28 mouse cellular contexts compared by ENCODE assay signal in the genomic region with DNA sequence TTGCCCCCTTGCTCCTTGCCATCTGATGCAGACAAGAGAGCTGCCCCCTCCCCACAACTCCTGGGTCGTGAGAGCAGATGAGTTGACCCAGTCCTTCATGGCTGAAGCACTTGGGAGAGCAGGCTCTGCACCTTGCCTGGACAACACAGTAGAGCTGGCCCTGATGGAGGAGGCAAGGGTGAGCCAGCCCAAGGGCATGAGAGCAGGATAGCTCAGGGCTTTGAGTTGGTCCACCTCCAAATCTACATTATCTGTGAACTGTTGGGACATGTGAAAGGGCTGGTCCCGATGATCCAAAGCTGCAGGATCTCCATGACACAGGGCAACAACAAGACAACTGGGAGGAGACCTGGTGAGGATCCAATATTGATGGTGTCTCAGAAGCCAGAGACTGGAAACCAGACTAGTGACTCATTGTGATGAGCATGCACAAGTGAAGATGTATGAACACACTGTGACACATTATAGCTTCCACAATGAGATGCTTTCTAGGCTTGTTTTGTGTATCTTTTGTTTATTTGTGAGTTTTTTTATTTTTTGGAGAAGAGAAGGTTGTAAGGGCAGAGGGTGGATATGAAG. TPM values are rescaled to one million over a fixed set of nuclear protein-coding genes. Genes with fewer than 3 reads are reported as not detected.
DNase-seq lines count a peak whose midpoint lies in the region; ATAC-seq and TF ChIP-seq lines count a peak whose summit lies in the region.
"Had no signal": no experiment of that assay in that cellular context is flagged by ENCODE, and none has a peak within 500 bp of the region (broad histone marks: within the 10 kb centered on the region; RNA-seq: fewer than 3 reads in every experiment).

No protein-coding gene starts in this region.

- 65% methylated on average over 2 of the region's 2 CpGs for WGBS in hindbrain, embryonic 10.5 days
- 66% methylated on average over 2 of the region's 2 CpGs for WGBS in hindbrain, embryonic 14.5 days
- WGBS in midbrain, embryonic 12.5 days, result 76% methylated on average over 2 of the region's 2 CpGs
- 60% methylated on average over 2 of the region's 2 CpGs for WGBS in midbrain, postnatal 0 days

- ATAC-seq in hindbrain, embryonic 14.5 days (ENCODE audit: low FRiP score), result no peak
- ATAC-seq in midbrain, embryonic 12.5 days (ENCODE audit: low FRiP score, low read depth), result no peak
- ATAC-seq in midbrain, postnatal 0 days (ENCODE audit: low FRiP score), result no peak

- peak overlapping the region; percentile 78 for H3K27ac ChIP-seq in hindbrain, embryonic 10.5 days
- no peak overlapping the region for H3K27ac ChIP-seq in hindbrain, embryonic 14.5 days
- peak overlapping the region; percentile 85; the same call in 1 of the 2 replicates for H3K27ac ChIP-seq in midbrain, embryonic 12.5 days (replicated peaks)
- H3K27ac ChIP-seq in midbrain, postnatal 0 days (ENCODE audit: low read depth, low read length), result no peak overlapping the region
- H3K27ac ChIP-seq: embryonic facial prominence, embryonic 10.5 days; heart, adult 2 months; heart, embryonic 13.5 days; kidney, embryonic 15.5 days; left cerebral cortex, adult 2 months; limb, embryonic 15.5 days; liver, embryonic 15.5 days; lung, embryonic 15.5 days had no signal

- H3K9ac ChIP-seq in hindbrain, embryonic 14.5 days, result no peak overlapping the region
- H3K9ac ChIP-seq in midbrain, embryonic 12.5 days (replicated peaks), result no peak overlapping the region
- no peak overlapping the region for H3K9ac ChIP-seq in midbrain, postnatal 0 days (replicated peaks; ENCODE audit: low read length, poor library complexity, severe bottlenecking)
- H3K9ac ChIP-seq: heart, embryonic 13.5 days; kidney, embryonic 15.5 days; limb, embryonic 15.5 days; liver, embryonic 15.5 days; lung, embryonic 15.5 days; neural tube, embryonic 12.5 days had no signal

- H3K4me2 ChIP-seq in hindbrain, embryonic 14.5 days (replicated peaks), result no peak overlapping the region
- no peak overlapping the region for H3K4me2 ChIP-seq in midbrain, embryonic 12.5 days (replicated peaks)
- H3K4me2 ChIP-seq in midbrain, postnatal 0 days (ENCODE audit: low read depth, low read length, poor library complexity, severe bottlenecking), result no peak overlapping the region
- H3K4me2 ChIP-seq: heart, embryonic 13.5 days; kidney, embryonic 15.5 days; limb, embryonic 15.5 days; liver, embryonic 15.5 days; lung, embryonic 15.5 days had no signal

- H3K9me3 ChIP-seq in hindbrain, embryonic 10.5 days, result no peaks in the 10 kb centered on the region
- no peaks in the 10 kb centered on the region for H3K9me3 ChIP-seq in hindbrain, embryonic 14.5 days (ENCODE audit: control insufficient read depth, low read length)
- H3K9me3 ChIP-seq in midbrain, embryonic 12.5 days, result no peaks in the 10 kb centered on the region
- H3K9me3 ChIP-seq in midbrain, postnatal 0 days (ENCODE audit: low read length), result no peaks in the 10 kb centered on the region
- H3K9me3 ChIP-seq: embryonic facial prominence, embryonic 10.5 days; heart, embryonic 13.5 days; kidney, embryonic 15.5 days; limb, embryonic 15.5 days; liver, embryonic 15.5 days; lung, embryonic 15.5 days; megakaryocyte, embryonic 14.5 days; neural tube, embryonic 12.5 days had no signal

- H3K4me1 ChIP-seq in hindbrain, embryonic 10.5 days (replicated peaks), result peaks cover 43% of the 10 kb centered on the region
- H3K4me1 ChIP-seq in hindbrain, embryonic 14.5 days (replicated peaks; ENCODE audit: control insufficient read depth, insufficient read depth, low read length), result peaks cover 20% of the 10 kb centered on the region
- H3K4me1 ChIP-seq in midbrain, embryonic 12.5 days, result peaks cover 30% of the 10 kb centered on the region
- no peaks in the 10 kb centered on the region for H3K4me1 ChIP-seq in midbrain, postnatal 0 days (ENCODE audit: insufficient read depth, low read length)
- H3K4me1 ChIP-seq: heart, embryonic 13.5 days; kidney, embryonic 15.5 days; limb, embryonic 15.5 days; liver, embryonic 15.5 days; lung, embryonic 15.5 days had no signal

- H3K36me3 ChIP-seq in hindbrain, embryonic 10.5 days, result no peaks in the 10 kb centered on the region
- no peaks in the 10 kb centered on the region for H3K36me3 ChIP-seq in hindbrain, embryonic 14.5 days (replicated peaks; ENCODE audit: control insufficient read depth, insufficient read depth)
- no peaks in the 10 kb centered on the region for H3K36me3 ChIP-seq in midbrain, embryonic 12.5 days
- no peaks in the 10 kb centered on the region for H3K36me3 ChIP-seq in midbrain, postnatal 0 days (ENCODE audit: insufficient read depth, low read length)
- H3K36me3 ChIP-seq: embryonic facial prominence, embryonic 10.5 days; heart, embryonic 13.5 days; kidney, embryonic 15.5 days; limb, embryonic 15.5 days; liver, embryonic 15.5 days; lung, embryonic 15.5 days; neural tube, embryonic 12.5 days had no signal

- no peaks in the 10 kb centered on the region for H3K27me3 ChIP-seq in hindbrain, embryonic 10.5 days (ENCODE audit: insufficient read depth, poor library complexity, severe bottlenecking)
- no peaks in the 10 kb centered on the region for H3K27me3 ChIP-seq in hindbrain, embryonic 14.5 days (ENCODE audit: control insufficient read depth, insufficient read depth, low read length)
- H3K27me3 ChIP-seq in midbrain, embryonic 12.5 days, result no peaks in the 10 kb centered on the region
- H3K27me3 ChIP-seq in midbrain, postnatal 0 days (ENCODE audit: insufficient read depth, low read length), result no peaks in the 10 kb centered on the region
- H3K27me3 ChIP-seq: liver, embryonic 15.5 days; lung, embryonic 15.5 days; neural tube, embryonic 12.5 days had no signal

- no peak for TF ChIP-seq CTCF in midbrain, postnatal 0 days (IDR thresholded peaks at IDR 0.05)

- H3K4me3 ChIP-seq in hindbrain, embryonic 10.5 days, result no peak overlapping the region
- H3K4me3 ChIP-seq in hindbrain, embryonic 14.5 days (replicated peaks; ENCODE audit: low read length), result no peak overlapping the region
- H3K4me3 ChIP-seq in midbrain, embryonic 12.5 days, result no peak overlapping the region
- H3K4me3 ChIP-seq in midbrain, postnatal 0 days (ENCODE audit: low read depth, low read length), result no peak overlapping the region
- H3K4me3 ChIP-seq: embryonic facial prominence, embryonic 10.5 days; heart, adult 2 months; heart, embryonic 13.5 days; kidney, embryonic 15.5 days; left cerebral cortex, adult 2 months; limb, embryonic 15.5 days; liver, embryonic 15.5 days; lung, embryonic 15.5 days; megakaryocyte, embryonic 14.5 days; neural tube, embryonic 12.5 days had no signal

- peak; percentile 51 for DNase-seq in cerebellum, adult 9-11 months
- DNase-seq in cerebellum, adult 8-10 months, result no peak
- DNase-seq in hindbrain, embryonic 10.5 days (ENCODE audit: low spot score), result no peak
- no peak for DNase-seq in hindbrain, embryonic 14.5 days (ENCODE audit: low spot score)
- DNase-seq in midbrain, postnatal 0 days (ENCODE audit: low spot score), result no peak
- DNase-seq in left cerebral cortex, adult 11 months (ENCODE audit: low spot score), result no peak
- DNase-seq: gastrocnemius, postnatal 14 days; heart, adult 2 months; heart, postnatal 14 days; kidney, adult 11 months; kidney, postnatal 36 days; lung, postnatal 36 days; thymus, postnatal 14 days had no signal

RNA-seq across cellular contexts. Expression of gene Myt1, which starts 4.9 kb away (rescaled TPM):
- 18.3 and 33.0 TPM in 2 replicates for polyA plus RNA-seq in hindbrain, embryonic 10.5 days (2016; fragmentation: Nextera tagmentation; extraction: Ambion mirVana)
- polyA plus RNA-seq in hindbrain, embryonic 14.5 days (2014; fragmentation: Nextera tagmentation; extraction: Ambion mirVana), result 16.1 and 18.1 TPM in 2 replicates
- polyA plus RNA-seq in midbrain, embryonic 12.5 days (2016; fragmentation: Nextera tagmentation; extraction: Ambion mirVana), result 66.4 and 76.0 TPM in 2 replicates
- 47.7 and 57.4 TPM in 2 replicates for total RNA-seq in midbrain, postnatal 0 days (2014; rRNA removed)
- 5.5 and 7.6 TPM in 2 replicates for polyA plus RNA-seq in midbrain, postnatal 0 days (2015; fragmentation: Nextera tagmentation; extraction: Ambion mirVana)
- total RNA-seq: gastrocnemius, postnatal 14 days; heart, adult 2 months; heart, postnatal 14 days had no signal
- polyA plus RNA-seq: limb, embryonic 15.5 days; liver, embryonic 15.5 days had no signal

RNA-seq across cellular contexts. Expression of gene Oprl1, which starts 43.4 kb away (rescaled TPM):
- 5.6 and 17.3 TPM in 2 replicates for polyA plus RNA-seq in hindbrain, embryonic 10.5 days (2016; fragmentation: Nextera tagmentation; extraction: Ambion mirVana)
- 102 and 108 TPM in 2 replicates for polyA plus RNA-seq in hindbrain, embryonic 14.5 days (2014; fragmentation: Nextera tagmentation; extraction: Ambion mirVana)
- 41.8 and 42.5 TPM in 2 replicates for polyA plus RNA-seq in midbrain, embryonic 12.5 days (2016; fragmentation: Nextera tagmentation; extraction: Ambion mirVana)
- total RNA-seq in midbrain, postnatal 0 days (2014; rRNA removed), result 195 and 210 TPM in 2 replicates
- 88.1 and 93.6 TPM in 2 replicates for polyA plus RNA-seq in midbrain, postnatal 0 days (2015; fragmentation: Nextera tagmentation; extraction: Ambion mirVana)
- total RNA-seq: gastrocnemius, postnatal 14 days; heart, adult 2 months; heart, postnatal 14 days had no signal
- polyA plus RNA-seq: heart, adult 2 months had no signal

RNA-seq across cellular contexts. Expression of gene Lkaaear1, which starts 60.0 kb away (rescaled TPM):
- polyA plus RNA-seq in hindbrain, embryonic 10.5 days (2016; fragmentation: Nextera tagmentation; extraction: Ambion mirVana), result not detected in 2 replicates
- polyA plus RNA-seq in hindbrain, embryonic 14.5 days (2014; fragmentation: Nextera tagmentation; extraction: Ambion mirVana), result not detected in 2 replicates
- polyA plus RNA-seq in midbrain, embryonic 12.5 days (2016; fragmentation: Nextera tagmentation; extraction: Ambion mirVana), result not detected in 2 replicates
- total RNA-seq in midbrain, postnatal 0 days (2014; rRNA removed), result not detected in 2 replicates
- polyA plus RNA-seq in midbrain, postnatal 0 days (2015; fragmentation: Nextera tagmentation; extraction: Ambion mirVana), result not detected in 2 replicates
- total RNA-seq: adrenal gland, adult 8-10 months; ES-E14; gastrocnemius, postnatal 14 days; heart, adult 2 months; heart, postnatal 14 days; left cerebral cortex, adult 2 months; left cerebral cortex, postnatal 4 days had no signal
- polyA plus RNA-seq: cortical plate, adult 2 months; embryonic facial prominence, embryonic 10.5 days; heart, embryonic 13.5 days; limb, embryonic 15.5 days; liver, embryonic 15.5 days; lung, embryonic 15.5 days; neural tube, embryonic 12.5 days; stomach, embryonic 14.5 days had no signal

Comparison
In these comparisons a context has a peak if more than half of its experiments do, and no peak if none do; other contexts are left out.
1. H3K27ac ChIP-seq: peak in hindbrain, embryonic 10.5 days (single experiment) and midbrain, embryonic 12.5 days (single experiment); none in hindbrain, embryonic 14.5 days (single experiment) and midbrain, postnatal 0 days (single experiment).